22 mouse cellular contexts compared by ENCODE assay signal in the genomic region with DNA sequence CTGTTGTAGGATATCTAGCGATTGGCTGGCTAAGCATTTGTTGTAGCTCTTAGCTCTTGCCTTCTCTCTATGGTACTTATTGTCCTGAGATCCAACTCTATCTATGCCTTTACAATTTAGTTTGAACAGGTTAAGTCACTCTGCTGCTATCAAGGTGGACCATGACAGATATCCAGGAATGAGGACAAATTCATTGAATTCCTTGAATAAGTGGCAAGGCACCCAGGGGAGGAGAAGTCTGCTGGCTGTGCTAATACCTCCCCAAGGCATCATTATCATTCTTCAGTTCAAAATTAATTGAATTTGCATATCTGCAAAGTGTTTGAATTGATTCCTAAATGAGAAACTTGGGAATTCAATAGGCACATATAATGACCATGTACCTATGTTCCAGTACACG. TPM values are rescaled to one million over a fixed set of nuclear protein-coding genes. Genes with fewer than 3 reads are reported as not detected.
"Had no signal": no experiment of that assay in that cellular context is flagged by ENCODE, and none has a peak within 500 bp of the region (broad histone marks: within the 10 kb centered on the region; RNA-seq: fewer than 3 reads in every experiment).

No protein-coding gene starts in this region.

- H3K27ac ChIP-seq: left cerebral cortex, adult 2 months; limb, embryonic 15.5 days; liver, embryonic 12.5 days; midbrain, embryonic 12.5 days had no signal

- H3K4me1 ChIP-seq: limb, embryonic 15.5 days; liver, embryonic 12.5 days; midbrain, embryonic 12.5 days had no signal

- H3K9me3 ChIP-seq: limb, embryonic 15.5 days; liver, embryonic 12.5 days; midbrain, embryonic 12.5 days had no signal

- ATAC-seq: intestine, postnatal 0 days; liver, embryonic 12.5 days had no signal

- H3K4me3 ChIP-seq: left cerebral cortex, adult 2 months; limb, embryonic 15.5 days; liver, embryonic 12.5 days; midbrain, embryonic 12.5 days had no signal

- H3K4me2 ChIP-seq: limb, embryonic 15.5 days; liver, embryonic 12.5 days; lung, embryonic 14.5 days; midbrain, embryonic 12.5 days had no signal

- H3K27me3 ChIP-seq: limb, embryonic 15.5 days; liver, embryonic 12.5 days; midbrain, embryonic 12.5 days had no signal

- H3K36me3 ChIP-seq: limb, embryonic 15.5 days; liver, embryonic 12.5 days; midbrain, embryonic 12.5 days had no signal

- H3K9ac ChIP-seq: limb, embryonic 15.5 days; liver, embryonic 12.5 days; lung, embryonic 14.5 days; midbrain, embryonic 12.5 days had no signal

- DNase-seq: kidney, adult 8-10 months; kidney, postnatal 25 days; lung, embryonic 14.5 days; lung, postnatal 10 days; lung, postnatal 4 days; right cerebral cortex, postnatal 14 days; thymus, postnatal 36 days had no signal

RNA-seq across cellular contexts. Expression of a gene that starts 12.3 kb away (rescaled TPM):
- total RNA-seq: layer of hippocampus, postnatal 25 days; left cerebral cortex, adult 2 months; left cerebral cortex, postnatal 14 days; megakaryocyte, adult 5-6 weeks had no signal
- polyA plus RNA-seq: intestine, postnatal 0 days; kidney, embryonic 16.5 days; limb, embryonic 11.5 days; limb, embryonic 15.5 days; liver, embryonic 12.5 days; liver, embryonic 16.5 days; lung, embryonic 14.5 days; midbrain, embryonic 12.5 days; neural tube, embryonic 11.5 days; spleen, adult 2 months; stomach, embryonic 16.5 days; thymus, postnatal 0 days had no signal

RNA-seq across cellular contexts. Expression of a gene that starts 19.1 kb away (rescaled TPM):
- total RNA-seq: layer of hippocampus, postnatal 25 days; left cerebral cortex, adult 2 months; left cerebral cortex, postnatal 14 days; megakaryocyte, adult 5-6 weeks had no signal
- polyA plus RNA-seq: intestine, postnatal 0 days; kidney, embryonic 16.5 days; limb, embryonic 11.5 days; limb, embryonic 15.5 days; liver, embryonic 12.5 days; liver, embryonic 16.5 days; lung, embryonic 14.5 days; midbrain, embryonic 12.5 days; neural tube, embryonic 11.5 days; spleen, adult 2 months; stomach, embryonic 16.5 days; thymus, postnatal 0 days had no signal

RNA-seq across cellular contexts. Expression of a gene that starts 46.8 kb away (rescaled TPM):
- total RNA-seq: layer of hippocampus, postnatal 25 days; left cerebral cortex, adult 2 months; left cerebral cortex, postnatal 14 days; megakaryocyte, adult 5-6 weeks had no signal
- polyA plus RNA-seq: intestine, postnatal 0 days; kidney, embryonic 16.5 days; limb, embryonic 11.5 days; limb, embryonic 15.5 days; liver, embryonic 12.5 days; liver, embryonic 16.5 days; lung, embryonic 14.5 days; midbrain, embryonic 12.5 days; neural tube, embryonic 11.5 days; spleen, adult 2 months; stomach, embryonic 16.5 days; thymus, postnatal 0 days had no signal

RNA-seq across cellular contexts. Expression of a gene that starts 54.8 kb away (rescaled TPM):
- total RNA-seq: layer of hippocampus, postnatal 25 days; left cerebral cortex, adult 2 months; left cerebral cortex, postnatal 14 days; megakaryocyte, adult 5-6 weeks had no signal
- polyA plus RNA-seq: kidney, embryonic 16.5 days; limb, embryonic 11.5 days; limb, embryonic 15.5 days; liver, embryonic 12.5 days; liver, embryonic 16.5 days; lung, embryonic 14.5 days; midbrain, embryonic 12.5 days; neural tube, embryonic 11.5 days; spleen, adult 2 months; thymus, postnatal 0 days had no signal
